Mouse (Mus musculus): Measurements from ENCODE around the gene Ppm1e. TPM values are rescaled to one million over a fixed set of nuclear protein-coding genes. Genes with fewer than 3 reads are reported as not detected.

Ppm1e gene
- total RNA-seq (2023), result 5.3 to 7.7 TPM (median 6.2 TPM) in 4 replicates

GRCm38 (mm10) chr11:87358331-87359261, at the start of gene Ppm1e:
Gene Ppm1e, minus strand, starts transcription at chr11:87359023.

GRCm38 (mm10) chr11:87404876-87405275, 46.1 kb upstream of the Ppm1e start, which contains the start of the genes Rad51c and Tex14:
Gene Rad51c, minus strand, starts transcription at chr11:87404954.
Gene Tex14, plus strand, starts transcription at chr11:87405065.

Other genes starting within 250 kb of the Ppm1e start
- 5.1 to 6.3 TPM (median 5.4 TPM) in 4 replicates for gene Ska2, start 249.8 kb downstream of the Ppm1e start, total RNA-seq (2023)
- gene Trim37, start 231.9 kb downstream of the Ppm1e start, total RNA-seq (2023), result 6.7 to 12.1 TPM (median 8.1 TPM) in 4 replicates
- 4.4 to 7.7 TPM (median 5.5 TPM) in 4 replicates for gene Rad51c, start 45.9 kb upstream of the Ppm1e start, total RNA-seq (2023)
- gene Tex14, start 46.0 kb upstream of the Ppm1e start, total RNA-seq (2023), result 0.12 to 0.60 TPM (median 0.16 TPM) in 3 of 4 replicates, not detected in the other
- gene Gm11492, start 207.6 kb upstream of the Ppm1e start, total RNA-seq (2023), result not detected in 4 replicates
- 0.86 to 1.5 TPM (median 1.4 TPM) in 4 replicates for gene Sept4, start 209.9 kb upstream of the Ppm1e start, total RNA-seq (2023)
- 41.5 to 51.9 TPM (median 47.3 TPM) in 4 replicates for gene Mtmr4, start 233.1 kb upstream of the Ppm1e start, total RNA-seq (2023)

Measured in B cell, adult 62 days (primary cell).